Mouse (Mus musculus): ENCODE measurements around the gene 4931408C20Rik. TPM values are rescaled to one million over a fixed set of nuclear protein-coding genes. Genes with fewer than 3 reads are reported as not detected.

The 4931408C20Rik gene
- polyA plus RNA-seq (2015; fragmentation: Nextera tagmentation; extraction: Ambion mirVana) = not detected in 2 replicates

GRCm38 (mm10) chr1:26686842-26687760 lies at the start of gene 4931408C20Rik:
4931408C20Rik (minus strand) TSS chr1:26687460.

Data from spleen, postnatal 0 days (tissue).